Mouse (Mus musculus): Measurements from ENCODE around the gene Nav2. TPM values are rescaled to one million over a fixed set of nuclear protein-coding genes. Genes with fewer than 3 reads are reported as not detected.

The Nav2 gene
- total and polyA plus RNA-seq, 3 experiments: 2.0 to 2.7 TPM; not detected in 1

DNA sequence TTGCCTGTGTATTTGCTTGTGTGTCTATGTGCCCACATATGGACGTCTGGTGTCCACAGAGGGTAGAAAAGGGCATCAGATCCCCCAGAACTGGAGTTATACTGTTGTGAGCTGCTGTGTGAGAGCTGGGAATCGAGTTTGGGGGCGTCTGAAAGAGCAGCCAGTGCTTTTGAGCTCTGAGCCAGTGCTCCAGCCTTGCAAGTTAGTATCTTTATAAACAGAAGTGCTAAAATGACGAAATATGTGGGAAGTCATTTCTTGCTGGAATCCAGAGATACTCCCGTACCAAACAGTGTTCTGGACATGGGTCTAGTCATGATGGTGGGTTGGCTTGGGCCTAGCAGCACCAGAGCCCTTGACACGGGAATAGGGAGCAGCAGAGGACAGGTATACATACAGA lies 13.8 kb upstream of the Nav2 start:
- H3K36me3 ChIP-seq (ENCODE audit: control insufficient read depth in 1 of 2, insufficient read depth in 2 of 2, low read length in 2 of 2): no peaks in the 10 kb centered on the region
- H3K79me2 ChIP-seq (ENCODE audit: control insufficient read depth, insufficient read depth, low read length, poor library complexity): no peaks in the 10 kb centered on the region
- peaks cover 0 to 2% of the 10 kb centered on the region in 2 experiments; a peak in 1 of 4 replicates for H3K4me1 ChIP-seq (ENCODE audit: control insufficient read depth in 1 of 2, insufficient read depth in 2 of 2, low read length in 2 of 2)
- peak overlapping the region; percentile 41 for H3K9ac ChIP-seq (ENCODE audit: control insufficient read depth, low read depth, low read length, poor library complexity, severe bottlenecking)
- no peaks in the 10 kb centered on the region for H3K9me3 ChIP-seq (replicated peaks; ENCODE audit: insufficient read depth, low read length)
- H3K27ac ChIP-seq (ENCODE audit: control insufficient read depth, low read depth, low read length): no peak overlapping the region
- TF ChIP-seq USF1 (IDR thresholded peaks at IDR 0.05; ENCODE audit: low read depth, low read length) (no peak), KAT2A (conservative IDR thresholded peaks at IDR 0.05; ENCODE audit: low read depth, low read length) (no peak), SMC3 (IDR thresholded peaks at IDR 0.05; ENCODE audit: low read depth, low read length) (no peak), USF2 (IDR thresholded peaks at IDR 0.05; ENCODE audit: borderline replicate concordance in 1 of 2, insufficient read depth in 1 of 2, low read depth in 1 of 2, low read length in 2 of 2) (no peak), RAD21 (IDR thresholded peaks at IDR 0.05; ENCODE audit: low read depth, low read length) (no peak)
- H3K4me3 ChIP-seq (ENCODE audit: control insufficient read depth in 1 of 2, insufficient read depth in 1 of 2, low read depth in 2 of 2, low read length in 2 of 2): peak overlapping the region in 1 of 2 experiments; percentile 12; a peak in 1 of 4 replicates
- H3K27me3 ChIP-seq (ENCODE audit: control insufficient read depth in 1 of 2, insufficient read depth in 2 of 2, low read length in 2 of 2): peaks cover 0 to 3% of the 10 kb centered on the region in 2 experiments; a peak in 2 of 4 replicates
- no peak for DNase-seq (ENCODE audit: low read depth, low spot score)

DNA sequence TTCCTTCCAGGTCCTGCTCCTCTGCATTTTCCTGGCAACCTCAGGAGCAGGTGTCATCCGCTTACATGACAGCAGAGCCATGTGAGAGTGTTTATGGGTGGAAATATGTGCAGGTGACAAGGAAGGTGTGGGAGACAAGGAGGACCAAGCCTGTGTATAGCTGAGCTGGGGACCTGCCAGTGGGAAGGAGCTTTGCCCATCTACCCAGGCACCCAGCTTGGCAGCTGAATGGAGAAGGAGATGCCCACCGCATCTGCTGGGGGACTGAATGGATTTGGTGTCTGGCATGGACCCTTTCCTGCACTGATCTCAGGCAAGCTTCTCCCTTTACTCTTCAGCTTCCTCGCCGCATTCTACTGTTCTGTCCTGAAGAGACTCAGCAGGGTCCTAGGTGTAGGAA lies 13.0 kb upstream of the Nav2 start:
- peaks cover 0 to 2% of the 10 kb centered on the region in 2 experiments; a peak in 1 of 4 replicates for H3K4me1 ChIP-seq (ENCODE audit: control insufficient read depth in 1 of 2, insufficient read depth in 2 of 2, low read length in 2 of 2)
- TF ChIP-seq NELFE (IDR thresholded peaks at IDR 0.05; ENCODE audit: low read depth, low read length) (no peak), CTCF (IDR thresholded peaks at IDR 0.05 in 2 of 3, conservative IDR thresholded peaks at IDR 0.05 in 1 of 3; ENCODE audit: control insufficient read depth in 1 of 3, insufficient read depth in 1 of 3, low read depth in 2 of 3, low read length in 3 of 3, poor library complexity in 1 of 3, severe bottlenecking in 1 of 3) (no peak), USF1 (IDR thresholded peaks at IDR 0.05; ENCODE audit: low read depth, low read length) (no peak), JUND (IDR thresholded peaks at IDR 0.05; ENCODE audit: low read depth, low read length) (no peak), GATA1 (IDR thresholded peaks at IDR 0.05; ENCODE audit: low read depth, low read length) (no peak), MYB (IDR thresholded peaks at IDR 0.05; ENCODE audit: low read depth, low read length) (no peak), RCOR1 (IDR thresholded peaks at IDR 0.05; ENCODE audit: low read depth, low read length) (no peak), MAZ (IDR thresholded peaks at IDR 0.05; ENCODE audit: low read depth, low read length) (no peak), HCFC1 (IDR thresholded peaks at IDR 0.05; ENCODE audit: low read depth, low read length) (no peak), UBTF (IDR thresholded peaks at IDR 0.05; ENCODE audit: borderline replicate concordance, insufficient read depth, low read depth, low read length) (no peak), ETS1 (IDR thresholded peaks at IDR 0.05; ENCODE audit: low read depth, low read length) (no peak), TAL1 (IDR thresholded peaks at IDR 0.05; ENCODE audit: low read length) (no peak), ELF1 (IDR thresholded peaks at IDR 0.05; ENCODE audit: low read depth, low read length) (no peak), MEF2A (IDR thresholded peaks at IDR 0.05; ENCODE audit: extremely low read depth, insufficient replicate concordance, low read depth, low read length, poor library complexity, severe bottlenecking) (no peak), POLR2AphosphoS2 (IDR thresholded peaks at IDR 0.05; ENCODE audit: low read length) (no peak), SIN3A (IDR thresholded peaks at IDR 0.05; ENCODE audit: low read length) (no peak), RAD21 (IDR thresholded peaks at IDR 0.05; ENCODE audit: low read depth, low read length) (no peak), GABPA (IDR thresholded peaks at IDR 0.05; ENCODE audit: low read depth, low read length) (no peak), POLR2A (IDR thresholded peaks at IDR 0.05; ENCODE audit: control insufficient read depth in 1 of 2, insufficient read depth in 1 of 2, low read depth in 1 of 2, low read length in 2 of 2, poor library complexity in 1 of 2) (no peak)

More for the DNA sequence above, 13.0 kb upstream of the Nav2 start:
- Histone ChIP-seq H3K27me3 (ENCODE audit: control insufficient read depth in 1 of 2, insufficient read depth in 2 of 2, low read length in 2 of 2) (peaks cover 0 to 3% of the 10 kb centered on the region in 2 experiments; a peak in 2 of 4 replicates), H3K27ac (ENCODE audit: control insufficient read depth, low read depth, low read length) (no peak overlapping the region), H3K9me3 (replicated peaks; ENCODE audit: insufficient read depth, low read length) (no peaks in the 10 kb centered on the region), H3K9ac (ENCODE audit: control insufficient read depth, low read depth, low read length, poor library complexity, severe bottlenecking) (no peak overlapping the region), H3K4me3 (ENCODE audit: control insufficient read depth in 1 of 2, insufficient read depth in 1 of 2, low read depth in 2 of 2, low read length in 2 of 2) (no peak overlapping the region), H3K79me2 (ENCODE audit: control insufficient read depth, insufficient read depth, low read length, poor library complexity) (no peaks in the 10 kb centered on the region), H3K36me3 (ENCODE audit: control insufficient read depth in 1 of 2, insufficient read depth in 2 of 2, low read length in 2 of 2) (no peaks in the 10 kb centered on the region)
- no peak for DNase-seq (ENCODE audit: low read depth, low spot score)

Data from MEL (cell line).